Mouse (Mus musculus) adrenal gland, postnatal 4 days (tissue): ENCODE results near the gene Plscr1. TPM values are rescaled to one million over a fixed set of nuclear protein-coding genes. Genes with fewer than 3 reads are reported as not detected.

ENCODE experiments used
- DNase-seq, 2 experiments: peaks; one replicate each; pipeline ENCODE4 v3.0.0; 2021 to 2022; ENCODE audit warnings: low spot score in 2 of 2, mixed read lengths in 2 of 2
- total RNA-seq, 2 experiments: library from RNA; stranded (reverse); gene quantifications; 2 replicates each; pipeline ENCODE4 v1.2.3; 2021

The Plscr1 gene
- total RNA-seq, 2 experiments from 2014 or later, result 19.1 to 20.3 TPM

- DNase-seq, result no peak
These were observed 4.2 kb downstream of the Plscr1 start for GRCm38 (mm10) chr9:92253585-92254321.

GRCm38 (mm10) chr9:92260481-92261159, 11.1 kb downstream of the Plscr1 start:
- no peak for DNase-seq

- DNase-seq, result no peak
These were observed 16.2 kb downstream of the Plscr1 start for GRCm38 (mm10) chr9:92265719-92266118.

- DNase-seq, result no peak
These were observed 17.1 kb downstream of the Plscr1 start for GRCm38 (mm10) chr9:92266558-92267171.

- no peak for DNase-seq
These were observed 18.2 kb downstream of the Plscr1 start for GRCm38 (mm10) chr9:92267732-92268131.

GRCm38 (mm10) chr9:92269829-92270404, 20.4 kb downstream of the Plscr1 start:
- no peak for DNase-seq

- DNase-seq, result peak; percentile 29 to 64
These were observed 21.4 kb downstream of the Plscr1 start for GRCm38 (mm10) chr9:92270927-92271326.

GRCm38 (mm10) chr9:92272650-92273049, 23.1 kb downstream of the Plscr1 start:
- no peak for DNase-seq

- DNase-seq, result no peak
These were observed 23.7 kb downstream of the Plscr1 start for GRCm38 (mm10) chr9:92273271-92273670.

- DNase-seq, result no peak
These were observed 24.6 kb downstream of the Plscr1 start for GRCm38 (mm10) chr9:92273956-92274762.

- no peak for DNase-seq
These were observed 26.1 kb downstream of the Plscr1 start, which contains the start of gene Plscr2 for GRCm38 (mm10) chr9:92275486-92276207. Plscr2 (plus strand) TSS chr9:92275602.

GRCm38 (mm10) chr9:92276360-92276759, 26.8 kb downstream of the Plscr1 start:
- no peak for DNase-seq

- DNase-seq, result no peak
These were observed 30.5 kb downstream of the Plscr1 start for GRCm38 (mm10) chr9:92280048-92280447.

- DNase-seq, result no peak
These were observed 33.1 kb downstream of the Plscr1 start for GRCm38 (mm10) chr9:92282563-92283171.

- DNase-seq, result no peak
These were observed 40.1 kb downstream of the Plscr1 start for GRCm38 (mm10) chr9:92289675-92290074.

GRCm38 (mm10) chr9:92292169-92292568, 42.6 kb downstream of the Plscr1 start:
- no peak for DNase-seq

- DNase-seq, result no peak
These were observed 43.4 kb downstream of the Plscr1 start for GRCm38 (mm10) chr9:92292922-92293321.

GRCm38 (mm10) chr9:92293560-92294548, 44.3 kb downstream of the Plscr1 start:
- DNase-seq, result no peak

GRCm38 (mm10) chr9:92298288-92298687, 48.7 kb downstream of the Plscr1 start:
- DNase-seq, result no peak
